Comparison of ENCODE assay signal across 9 mouse cellular contexts in the genomic region with DNA sequence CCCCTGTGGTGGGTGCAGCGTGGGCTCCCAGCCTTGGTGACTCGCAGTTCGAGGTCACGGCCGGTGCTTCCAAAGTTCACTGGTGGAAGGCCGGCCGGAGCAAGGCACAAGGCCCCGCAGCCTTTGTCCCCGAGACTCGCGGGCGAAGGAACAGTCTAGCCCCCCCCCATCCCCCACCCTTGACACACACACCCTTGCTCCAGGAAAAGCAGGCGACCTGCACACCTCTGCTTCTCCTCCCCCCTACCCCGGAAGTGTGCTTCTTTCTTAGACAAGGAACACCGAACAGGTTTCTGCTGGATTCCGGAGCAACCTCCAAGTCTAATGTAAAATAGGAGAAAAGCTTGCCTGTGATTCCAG. TPM values are rescaled to one million over a fixed set of nuclear protein-coding genes. Genes with fewer than 3 reads are reported as not detected.
DNase-seq lines count a peak whose midpoint lies in the region; ATAC-seq and TF ChIP-seq lines count a peak whose summit lies in the region.
"Had no signal": no experiment of that assay in that cellular context is flagged by ENCODE, and none has a peak within 500 bp of the region (broad histone marks: within the 10 kb centered on the region; RNA-seq: fewer than 3 reads in every experiment).

No protein-coding gene starts in this region.

- peak overlapping the region; percentile 100 for H3K4me2 ChIP-seq in hindbrain, embryonic 14.5 days (replicated peaks)
- H3K4me2 ChIP-seq in liver, embryonic 11.5 days: peak overlapping the region; percentile 96
- H3K4me2 ChIP-seq in stomach, embryonic 16.5 days (ENCODE audit: low read depth, low read length): peak overlapping the region; percentile 77

- H3K9me3 ChIP-seq in hindbrain, embryonic 14.5 days (ENCODE audit: control insufficient read depth, low read length): no peaks in the 10 kb centered on the region
- H3K9me3 ChIP-seq in liver, embryonic 11.5 days (ENCODE audit: control insufficient read depth, low read length): no peaks in the 10 kb centered on the region
- no peaks in the 10 kb centered on the region for H3K9me3 ChIP-seq in stomach, embryonic 16.5 days (replicated peaks; ENCODE audit: control insufficient read depth, low read length)

- DNase-seq in gastrocnemius, adult 2 months: peak; percentile 24
- no peak for DNase-seq in gastrocnemius, postnatal 36 days
- DNase-seq in hindbrain, embryonic 14.5 days (ENCODE audit: low spot score): no peak
- peak; percentile 51 for DNase-seq in liver, embryonic 11.5 days (ENCODE audit: low spot score)
- DNase-seq in urinary bladder, postnatal 4 days (ENCODE audit: low spot score in 2 of 2): no peak
- no peak for DNase-seq in gastrocnemius, postnatal 14 days

- intact Hi-C loops in gastrocnemius, adult 2 months (cut with DNase I): no loop called here
- intact Hi-C loops in gastrocnemius, postnatal 36 days (cut with DNase I): no loop called here
- intact Hi-C loops in gastrocnemius, postnatal 14 days (cut with DNase I; ENCODE audit: low total_unique reads): loop anchor here (5.0 kb wide), 1 partner anchor 61 kb away; no protein-coding TSS in a partner anchor

- H3K27me3 ChIP-seq in hindbrain, embryonic 14.5 days (ENCODE audit: control insufficient read depth, insufficient read depth, low read length): peaks cover 18% of the 10 kb centered on the region; the same call in 1 of the 2 replicates
- H3K27me3 ChIP-seq in liver, embryonic 11.5 days (replicated peaks; ENCODE audit: control insufficient read depth, insufficient read depth, low read length): peaks cover 9% of the 10 kb centered on the region; the same call in 1 of the 2 replicates
- no peaks in the 10 kb centered on the region; the same call in 1 of the 2 replicates for H3K27me3 ChIP-seq in stomach, embryonic 16.5 days (ENCODE audit: control insufficient read depth, insufficient read depth, low read length)

- peak overlapping the region; percentile 39; the same call in 1 of the 2 replicates for H3K9ac ChIP-seq in hindbrain, embryonic 14.5 days
- peak overlapping the region; percentile 69 for H3K9ac ChIP-seq in liver, embryonic 11.5 days (ENCODE audit: low read depth, low read length)
- H3K9ac ChIP-seq in stomach, embryonic 16.5 days (ENCODE audit: low read length): peak overlapping the region; percentile 70

- peak overlapping the region; percentile 78 for H3K4me3 ChIP-seq in gastrocnemius, adult 2 months
- H3K4me3 ChIP-seq in bone marrow, adult 2 months (replicated peaks; ENCODE audit: control insufficient read depth, low read depth, low read length): peak overlapping the region; percentile 64
- peak overlapping the region; percentile 68 for H3K4me3 ChIP-seq in hindbrain, embryonic 14.5 days (replicated peaks; ENCODE audit: low read length)
- peak overlapping the region; percentile 88 for H3K4me3 ChIP-seq in liver, embryonic 11.5 days (ENCODE audit: low read depth, low read length)
- H3K4me3 ChIP-seq in stomach, embryonic 16.5 days (replicated peaks; ENCODE audit: low read length): peak overlapping the region; percentile 58

- ATAC-seq in hindbrain, embryonic 14.5 days (ENCODE audit: low FRiP score): no peak
- peak; percentile 19 for ATAC-seq in liver, embryonic 11.5 days (replicated peaks; ENCODE audit: low FRiP score)
- ATAC-seq in stomach, embryonic 16.5 days (ENCODE audit: insufficient read depth, low FRiP score): peak; percentile 77

- H3K4me1 ChIP-seq in bone marrow, adult 2 months (ENCODE audit: control insufficient read depth, insufficient read depth, low read length): no peaks in the 10 kb centered on the region; the same call in 1 of the 2 replicates
- H3K4me1 ChIP-seq in hindbrain, embryonic 14.5 days (replicated peaks; ENCODE audit: control insufficient read depth, insufficient read depth, low read length): peaks cover 6% of the 10 kb centered on the region
- H3K4me1 ChIP-seq in liver, embryonic 11.5 days (replicated peaks; ENCODE audit: control insufficient read depth, insufficient read depth, low read length): peaks cover 7% of the 10 kb centered on the region; the same call in 1 of the 2 replicates
- peaks cover 8% of the 10 kb centered on the region; the same call in 1 of the 2 replicates for H3K4me1 ChIP-seq in stomach, embryonic 16.5 days (ENCODE audit: control insufficient read depth, insufficient read depth, low read length)

- no peaks in the 10 kb centered on the region for H3K36me3 ChIP-seq in hindbrain, embryonic 14.5 days (replicated peaks; ENCODE audit: control insufficient read depth, insufficient read depth)
- H3K36me3 ChIP-seq in liver, embryonic 11.5 days (ENCODE audit: control insufficient read depth, insufficient read depth, low read length): no peaks in the 10 kb centered on the region
- H3K36me3 ChIP-seq in stomach, embryonic 16.5 days (ENCODE audit: control insufficient read depth, insufficient read depth, low read length): no peaks in the 10 kb centered on the region

- no peak for TF ChIP-seq CTCF in gastrocnemius, adult 2 months (IDR thresholded peaks at IDR 0.05)
- TF ChIP-seq CTCF in bone marrow, adult 2 months (IDR thresholded peaks at IDR 0.05; ENCODE audit: control insufficient read depth, insufficient read depth, low read length): no peak

- no peak for TF ChIP-seq POLR2A in bone marrow, adult 2 months (IDR thresholded peaks at IDR 0.05; ENCODE audit: borderline replicate concordance, control insufficient read depth, low read depth, low read length)

- no peak overlapping the region for H3K27ac ChIP-seq in gastrocnemius, adult 2 months
- H3K27ac ChIP-seq in bone marrow, adult 2 months (ENCODE audit: control insufficient read depth, insufficient read depth, low read depth, low read length, poor library complexity): no peak overlapping the region
- H3K27ac ChIP-seq in hindbrain, embryonic 14.5 days: no peak overlapping the region
- H3K27ac ChIP-seq in liver, embryonic 11.5 days (ENCODE audit: low read depth, low read length): peak overlapping the region; percentile 11; the same call in 1 of the 2 replicates
- H3K27ac ChIP-seq in stomach, embryonic 16.5 days (ENCODE audit: low read length): peak overlapping the region; percentile 94
- H3K27ac ChIP-seq: macrophage had no signal

- WGBS in bone marrow, adult 2 months: 2% methylated on average over 16 of the region's 16 CpGs
- 3% methylated on average over 16 of the region's 16 CpGs for WGBS in hindbrain, embryonic 14.5 days
- WGBS in liver, embryonic 11.5 days: 3% methylated on average over 16 of the region's 16 CpGs
- WGBS in stomach, embryonic 16.5 days: 5% methylated on average over 16 of the region's 16 CpGs

RNA-seq across cellular contexts. Expression of a gene that starts 0.4 kb away (rescaled TPM):
- 1 to 10 TPM; 1.0 to 1.4 TPM for total RNA-seq in gastrocnemius, adult 2 months (2021)
- total RNA-seq in gastrocnemius, postnatal 36 days (2021): 1 to 10 TPM in 1 of 2 experiments, under 1 TPM in 1; 0.69 to 1.6 TPM
- 4.8 TPM in 1 of 2 replicates, not detected in the other for polyA plus RNA-seq in bone marrow, adult 2 months (2011; ENCODE audit: insufficient read depth, insufficient read length, low replicate concordance, missing spikeins)
- polyA plus RNA-seq in hindbrain, embryonic 14.5 days (2014; fragmentation: Nextera tagmentation; extraction: Ambion mirVana): 5.6 and 7.3 TPM in 2 replicates
- 4.9 and 7.9 TPM in 2 replicates for polyA plus RNA-seq in liver, embryonic 11.5 days (2014; fragmentation: Nextera tagmentation; extraction: Ambion mirVana)
- polyA plus RNA-seq in stomach, embryonic 16.5 days (2015; fragmentation: Nextera tagmentation; extraction: Ambion mirVana): 19.9 and 21.5 TPM in 2 replicates
- total RNA-seq in gastrocnemius, postnatal 14 days (2021): 1 to 10 TPM in 1 of 2 experiments, under 1 TPM in 1; 0.95 to 2.3 TPM

RNA-seq across cellular contexts. Expression of a gene that starts 25.4 kb away (rescaled TPM):
- 100 to 1,000 TPM; 247 to 325 TPM for total RNA-seq in gastrocnemius, adult 2 months (2021)
- total RNA-seq in gastrocnemius, postnatal 36 days (2021): 100 to 1,000 TPM; 207 to 275 TPM
- polyA plus RNA-seq in bone marrow, adult 2 months (2011; ENCODE audit: insufficient read depth, insufficient read length, low replicate concordance, missing spikeins): 90.8 and 446 TPM in 2 replicates
- 499 and 625 TPM in 2 replicates for polyA plus RNA-seq in hindbrain, embryonic 14.5 days (2014; fragmentation: Nextera tagmentation; extraction: Ambion mirVana)
- polyA plus RNA-seq in liver, embryonic 11.5 days (2014; fragmentation: Nextera tagmentation; extraction: Ambion mirVana): 1,069 and 1,113 TPM in 2 replicates
- polyA plus RNA-seq in stomach, embryonic 16.5 days (2015; fragmentation: Nextera tagmentation; extraction: Ambion mirVana): 589 and 713 TPM in 2 replicates
- 100 to 1,000 TPM; 287 to 309 TPM for total RNA-seq in gastrocnemius, postnatal 14 days (2021)

Comparison
In these comparisons a context has a peak if more than half of its experiments do, and no peak if none do; other contexts are left out.
1. DNase-seq: peak in gastrocnemius, adult 2 months (single experiment) and liver, embryonic 11.5 days (single experiment); none in gastrocnemius, postnatal 36 days (0 of 2), hindbrain, embryonic 14.5 days (single experiment), urinary bladder, postnatal 4 days (0 of 2) and gastrocnemius, postnatal 14 days (single experiment).
2. H3K27ac ChIP-seq: peak in liver, embryonic 11.5 days (single experiment) and stomach, embryonic 16.5 days (single experiment); none in gastrocnemius, adult 2 months (single experiment), bone marrow, adult 2 months (single experiment) and hindbrain, embryonic 14.5 days (single experiment).
3. Peak in every context shown above with its lines, with median percentiles within 50 percentile points of each other: H3K4me3 ChIP-seq, H3K4me2 ChIP-seq and H3K9ac ChIP-seq.